ENCODE assay signal across 1 mouse cellular context in the genomic region with DNA sequence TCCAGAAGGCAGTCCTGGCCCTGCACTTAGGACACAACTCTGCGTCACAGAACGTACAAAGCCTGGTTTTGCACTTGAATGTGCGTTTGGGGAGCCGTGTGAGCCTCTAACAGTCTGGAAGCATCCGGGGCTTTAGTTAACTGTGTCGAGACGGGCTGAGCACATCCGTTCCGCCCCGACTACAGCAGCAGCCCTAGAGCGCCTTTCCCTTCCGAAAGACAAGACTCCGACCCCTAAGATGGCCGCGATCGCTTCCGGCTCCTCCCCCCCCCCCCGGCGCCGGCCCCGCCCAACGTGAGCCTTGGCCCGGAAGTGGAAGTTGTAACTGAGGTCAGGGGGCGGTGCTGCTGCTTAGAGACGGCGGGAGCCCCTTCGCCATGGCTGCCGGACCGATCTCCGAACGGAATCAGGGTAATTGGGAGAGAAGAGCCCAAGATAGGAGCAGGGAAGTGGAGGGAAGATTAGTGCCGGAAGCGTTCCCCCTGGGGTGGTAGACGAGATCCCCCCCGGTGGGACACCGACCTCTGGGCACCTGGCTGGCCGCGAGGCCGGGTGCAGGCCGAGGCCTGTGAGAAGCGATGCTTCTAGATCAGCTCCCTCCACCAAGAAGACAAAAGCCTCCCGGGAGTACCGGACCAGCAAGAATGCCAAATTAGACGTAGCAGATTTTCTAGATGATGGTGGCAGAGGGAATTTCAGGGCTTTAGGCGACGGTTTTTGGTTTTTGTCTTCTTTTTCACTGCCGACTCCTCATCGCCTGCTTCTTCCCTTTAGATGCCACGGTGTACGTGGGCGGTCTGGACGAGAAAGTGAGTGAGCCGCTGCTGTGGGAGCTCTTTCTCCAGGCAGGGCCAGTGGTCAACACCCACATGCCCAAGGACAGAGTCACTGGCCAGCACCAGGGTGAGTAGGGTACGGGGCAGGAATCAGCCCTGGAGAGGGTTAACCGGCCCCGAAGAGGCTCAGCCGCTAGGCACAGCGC.
TF ChIP-seq lines count a peak whose summit lies in the region.

Sf3b4 (plus strand) TSS at position 136 of the 982 bp plus-strand sequence.

TF ChIP-seq in CH12.LX, 34 proteins besides CTCF, POLR2A, EP300 and RAD21 (continued from another document):
- no peak for TF ChIP-seq E2F4 (IDR thresholded peaks at IDR 0.05; ENCODE audit: insufficient replicate concordance, low read depth, low read length)
- no peak for TF ChIP-seq SMC3 (IDR thresholded peaks at IDR 0.05; ENCODE audit: low read depth, low read length)
- peak; percentile 97 for TF ChIP-seq MAZ (IDR thresholded peaks at IDR 0.05; ENCODE audit: low read depth, low read length)
- peak; percentile 45; the same call in 1 of the 2 replicates for TF ChIP-seq NRF1 (IDR thresholded peaks at IDR 0.05; ENCODE audit: low read depth, low read length)
- TF ChIP-seq ELF1 (IDR thresholded peaks at IDR 0.05; ENCODE audit: low read depth, low read length), result peak; percentile 85
